Mouse (Mus musculus) MEL (cell line): ENCODE results near the gene Lypla2. TPM values are rescaled to one million over a fixed set of nuclear protein-coding genes. Genes with fewer than 3 reads are reported as not detected.

Source experiments
- DNase-seq: peaks from one replicate; pipeline ENCODE4 v3.0.0; 2011; ENCODE audit warnings: low read depth, low spot score
- H3K27ac ChIP-seq: 2 replicates; pipeline ENCODE4 v1.5.1; 2012; ENCODE audit warnings: low read depth, mild to moderate bottlenecking, control low read depth, low read length, moderate library complexity; ENCODE audit not compliant: control insufficient read depth
- H3K27me3 ChIP-seq, 2 experiments: fragments of 150-350 bp in 1 of 2; sonication (generic) in 1 of 2; 2 replicates each; pipeline ENCODE4 v1.6.1; 2012; ENCODE audit warnings: low read length in 2 of 2, mild to moderate bottlenecking in 2 of 2, improper control_type of control experiment in 1 of 2, moderate library complexity in 1 of 2; ENCODE audit not compliant: insufficient read depth in 2 of 2, control insufficient read depth in 1 of 2
- H3K36me3 ChIP-seq, 2 experiments: 2 replicates each; pipeline ENCODE4 v1.6.1; 2012 to 2014; ENCODE audit warnings: low read length in 2 of 2, improper control_type of control experiment in 1 of 2, inconsistent platforms in 1 of 2, mild to moderate bottlenecking in 1 of 2; ENCODE audit not compliant: insufficient read depth in 2 of 2, control insufficient read depth in 1 of 2
- H3K4me1 ChIP-seq, 2 experiments: fragments of 150-350 bp in 1 of 2; sonication (generic) in 1 of 2; 2 replicates each; pipeline ENCODE4 v1.6.1; 2012; ENCODE audit warnings: low read length in 2 of 2, improper control_type of control experiment in 1 of 2, mild to moderate bottlenecking in 1 of 2; ENCODE audit not compliant: insufficient read depth in 2 of 2, control insufficient read depth in 1 of 2
- H3K4me3 ChIP-seq, 2 experiments: fragments of 150-350 bp in 1 of 2; sonication (generic) in 1 of 2; 2 replicates each; pipeline ENCODE4 v1.5.1; 2012; ENCODE audit warnings: low read depth in 2 of 2, low read length in 2 of 2, mild to moderate bottlenecking in 2 of 2, moderate library complexity in 2 of 2, control low read depth in 1 of 2, improper control_type of control experiment in 1 of 2; ENCODE audit not compliant: control insufficient read depth in 1 of 2, insufficient read depth in 1 of 2
- H3K79me2 ChIP-seq: 2 replicates; pipeline ENCODE4 v1.6.1; 2012; ENCODE audit warnings: mild to moderate bottlenecking, low read length, moderate library complexity; ENCODE audit not compliant: control insufficient read depth, poor library complexity, insufficient read depth
- H3K9ac ChIP-seq: 2 replicates; pipeline ENCODE4 v1.6.1; 2012; ENCODE audit warnings: low read depth, mild to moderate bottlenecking, control low read depth, low read length, moderate library complexity; ENCODE audit not compliant: control insufficient read depth, poor library complexity, severe bottlenecking
- H3K9me3 ChIP-seq: fragments of 150-350 bp; sonication (generic); replicated peaks from 2 replicates; pipeline ENCODE4 v1.6.1; 2012; ENCODE audit warnings: mild to moderate bottlenecking, low read length, improper control_type of control experiment, moderate library complexity; ENCODE audit not compliant: insufficient read depth
- BHLHE40 ChIP-seq: IDR thresholded peaks from 2 replicates; pipeline ENCODE4 v1.6.1; 2012; ENCODE audit warnings: low read depth, mild to moderate bottlenecking, inconsistent platforms, low read length, improper control_type of control experiment, borderline replicate concordance
- EP300 ChIP-seq, 2 experiments: IDR thresholded peaks; 2 replicates each; pipeline ENCODE4 v1.6.1; 2011; ENCODE audit warnings: improper control_type of control experiment in 2 of 2, low read length in 2 of 2, low read depth in 1 of 2, mild to moderate bottlenecking in 1 of 2
- ETS1 ChIP-seq: IDR thresholded peaks from 2 replicates; pipeline ENCODE4 v1.6.1; 2012; ENCODE audit warnings: low read depth, mild to moderate bottlenecking, inconsistent platforms, low read length, improper control_type of control experiment, moderate library complexity
- GABPA ChIP-seq: IDR thresholded peaks from 2 replicates; pipeline ENCODE4 v1.6.1; 2012; ENCODE audit warnings: low read depth, mild to moderate bottlenecking, inconsistent platforms, low read length, improper control_type of control experiment, moderate library complexity
- GATA1 ChIP-seq: IDR thresholded peaks from 2 replicates; pipeline ENCODE4 v1.6.1; 2011; ENCODE audit warnings: low read depth, low read length, improper control_type of control experiment
- HCFC1 ChIP-seq: IDR thresholded peaks from 2 replicates; pipeline ENCODE4 v1.6.1; 2012; ENCODE audit warnings: low read depth, mild to moderate bottlenecking, inconsistent platforms, low read length, improper control_type of control experiment, moderate library complexity
- JUND ChIP-seq: IDR thresholded peaks from 2 replicates; pipeline ENCODE4 v1.6.1; 2011; ENCODE audit warnings: low read depth, mild to moderate bottlenecking, improper control_type of control experiment, low read length
- KAT2A ChIP-seq: conservative IDR thresholded peaks from 2 replicates; pipeline ENCODE4 v1.6.1; 2012; ENCODE audit warnings: low read depth, low read length, improper control_type of control experiment, inconsistent platforms
- MEF2A ChIP-seq: IDR thresholded peaks from 2 replicates; pipeline ENCODE4 v1.6.1; 2014; ENCODE audit warnings: low read depth, mild to moderate bottlenecking, inconsistent platforms, low read length, improper control_type of control experiment; ENCODE audit not compliant: poor library complexity, insufficient replicate concordance, severe bottlenecking; ENCODE audit errors: extremely low read depth
- MYB ChIP-seq: IDR thresholded peaks from 2 replicates; pipeline ENCODE4 v1.6.1; 2011; ENCODE audit warnings: mild to moderate bottlenecking, low read depth, low read length, improper control_type of control experiment
- MYC ChIP-seq: IDR thresholded peaks from 2 replicates; pipeline ENCODE4 v1.6.1; 2011; ENCODE audit warnings: low read depth, mild to moderate bottlenecking, low read length, improper control_type of control experiment, moderate library complexity
- NRF1 ChIP-seq: IDR thresholded peaks from 2 replicates; pipeline ENCODE4 v1.6.1; 2014; ENCODE audit warnings: low read depth, mild to moderate bottlenecking, inconsistent platforms, low read length, improper control_type of control experiment, moderate library complexity; ENCODE audit not compliant: poor library complexity, insufficient read depth, severe bottlenecking
- POLR2A ChIP-seq, 2 experiments: IDR thresholded peaks; 2 replicates each; pipeline ENCODE4 v1.6.1; 2011 to 2012; ENCODE audit warnings: low read length in 2 of 2, mild to moderate bottlenecking in 2 of 2, control low read depth in 1 of 2, improper control_type of control experiment in 1 of 2, low read depth in 1 of 2, moderate library complexity in 1 of 2; ENCODE audit not compliant: control insufficient read depth in 1 of 2, insufficient read depth in 1 of 2, poor library complexity in 1 of 2
- POLR2AphosphoS5 ChIP-seq: IDR thresholded peaks from 2 replicates; pipeline ENCODE4 v1.6.1; 2012; ENCODE audit warnings: low read depth, borderline replicate concordance, mild to moderate bottlenecking, inconsistent platforms, low read length, moderate library complexity, mixed read lengths
- RCOR1 ChIP-seq: IDR thresholded peaks from 2 replicates; pipeline ENCODE4 v1.6.1; 2012; ENCODE audit warnings: low read depth, mild to moderate bottlenecking, inconsistent platforms, low read length, improper control_type of control experiment
- UBTF ChIP-seq: IDR thresholded peaks from 2 replicates; pipeline ENCODE4 v1.6.1; 2012; ENCODE audit warnings: low read depth, mild to moderate bottlenecking, inconsistent platforms, low read length, improper control_type of control experiment, moderate library complexity, borderline replicate concordance; ENCODE audit not compliant: insufficient read depth
- USF1 ChIP-seq: IDR thresholded peaks from 2 replicates; pipeline ENCODE4 v1.6.1; 2014; ENCODE audit warnings: low read depth, mild to moderate bottlenecking, inconsistent platforms, low read length, improper control_type of control experiment, moderate library complexity
- ZKSCAN1 ChIP-seq: IDR thresholded peaks from 2 replicates; pipeline ENCODE4 v1.6.1; 2012; ENCODE audit warnings: low read depth, mild to moderate bottlenecking, inconsistent platforms, low read length, improper control_type of control experiment, moderate library complexity
- ZMIZ1 ChIP-seq: IDR thresholded peaks from 2 replicates; pipeline ENCODE4 v1.6.1; 2012; ENCODE audit warnings: low read depth, mild to moderate bottlenecking, inconsistent platforms, low read length, improper control_type of control experiment, moderate library complexity
- polyA plus RNA-seq, 2 experiments: library from polyadenylated mRNA; stranded (reverse) in 1 of 2; unstranded in 1 of 2; fragments of >175 nt in 1 of 2; fragments of >200 nt in 1 of 2; gene quantifications; 2 replicates each; pipeline versions ENCODE4 v1.2.1 to v1.2.4; 2012; ENCODE audit warnings: low replicate concordance in 2 of 2, low read depth in 1 of 2; ENCODE audit not compliant: insufficient read length in 2 of 2, insufficient read depth in 1 of 2, missing spikeins in 1 of 2
- total RNA-seq: library from RNA; depleted of rRNA; stranded (reverse); fragments of 300-350 nt; gene quantifications from 2 replicates; pipeline ENCODE4 v1.2.3, GENCODE M21; 2012

Lypla2 gene
- total and polyA plus RNA-seq, 3 experiments = 65.1 to 95.6 TPM; not detected in 1

DNA sequence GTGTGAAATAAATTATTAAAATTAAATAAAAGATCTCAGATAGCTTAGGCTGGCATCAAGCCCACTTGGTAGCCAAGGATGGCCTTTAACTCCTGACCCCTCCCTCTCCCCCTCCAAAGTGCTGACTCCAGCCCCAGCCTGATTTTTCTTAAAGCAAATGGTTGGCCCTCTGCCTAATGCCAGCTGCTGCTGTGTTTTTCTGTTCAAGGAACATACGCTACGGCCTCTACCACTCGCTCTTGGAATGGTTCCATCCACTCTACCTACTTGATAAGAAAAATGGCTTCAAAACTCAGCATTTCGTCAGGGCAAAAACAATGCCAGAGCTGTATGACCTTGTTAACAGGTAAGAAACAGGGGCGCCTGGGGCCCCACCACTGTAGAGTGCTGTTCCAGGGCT is 47.1 kb downstream of the Lypla2 start:
- peaks cover 0 to 25% of the 10 kb centered on the region in 2 experiments; a peak in 2 of 4 replicates for H3K36me3 ChIP-seq

DNA sequence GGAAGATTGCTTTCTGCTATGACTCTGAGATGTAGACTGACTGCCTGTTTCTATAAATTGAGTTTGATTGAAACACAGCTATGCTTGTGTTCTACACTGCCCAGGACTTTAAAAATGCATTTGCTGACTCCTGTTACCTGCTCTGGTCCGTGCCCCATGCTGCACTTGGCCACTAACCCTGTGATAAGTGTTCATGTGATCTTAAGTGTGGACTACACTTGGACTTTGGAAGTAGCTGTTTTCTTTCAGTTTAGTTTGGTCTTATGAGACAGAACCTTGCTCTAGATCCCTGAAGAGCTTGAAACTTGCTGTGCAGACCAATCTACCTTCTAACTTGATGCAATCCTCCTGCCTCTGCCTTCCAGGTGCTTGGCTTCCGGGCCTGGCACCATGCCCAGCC is 48.0 kb downstream of the Lypla2 start:
- H3K9me3 ChIP-seq = no peaks in the 10 kb centered on the region
- H3K36me3 ChIP-seq = peaks cover 0 to 28% of the 10 kb centered on the region in 2 experiments; a peak in 2 of 4 replicates
- peaks cover 10 to 31% of the 10 kb centered on the region in 2 experiments for H3K4me1 ChIP-seq
- peaks cover 11% of the 10 kb centered on the region for H3K79me2 ChIP-seq
- DNase-seq = no peak
- no peak overlapping the region for H3K9ac ChIP-seq
- H3K27ac ChIP-seq = no peak overlapping the region
- TF ChIP-seq RCOR1 (no peak), ZKSCAN1 (no peak), GATA1 (no peak), MYB (no peak), JUND (no peak), EP300 (IDR thresholded peaks at IDR 0.05; ENCODE audit: low read depth in 1 of 2, low read length in 2 of 2) (no peak), BHLHE40 (no peak), NRF1 (no peak), UBTF (no peak), MEF2A (no peak), KAT2A (no peak), ZMIZ1 (no peak), HCFC1 (no peak), POLR2A (IDR thresholded peaks at IDR 0.05; ENCODE audit: control insufficient read depth in 1 of 2, insufficient read depth in 1 of 2, low read depth in 1 of 2, low read length in 2 of 2, poor library complexity in 1 of 2) (no peak), POLR2AphosphoS5 (no peak)
- no peak overlapping the region for H3K4me3 ChIP-seq
- no peaks in the 10 kb centered on the region for H3K27me3 ChIP-seq

More for the DNA sequence above, 47.1 kb downstream of the Lypla2 start:
- H3K9ac ChIP-seq = peak overlapping the region; percentile 31
- peaks cover 11% of the 10 kb centered on the region for H3K79me2 ChIP-seq
- no peaks in the 10 kb centered on the region for H3K9me3 ChIP-seq
- peaks cover 9 to 29% of the 10 kb centered on the region in 2 experiments for H3K4me1 ChIP-seq
- H3K4me3 ChIP-seq = peak overlapping the region; percentile 6 to 28; a peak in 2 of 4 replicates
- DNase-seq = peak; percentile 65
- TF ChIP-seq GABPA (no peak), MYC (no peak), ZMIZ1 (no peak), USF1 (0 out of 2 replicates have a peak, but pooled peaks have one; percentile 5), HCFC1 (peak; percentile 23; the same call in 1 of the 2 replicates), ETS1 (peak; percentile 76)
- TF ChIP-seq, all 39 proteins: peak for 3
- Histone ChIP-seq H3K27ac (peak overlapping the region; percentile 75), H3K27me3 (no peaks in the 10 kb centered on the region)
